Comparison of ENCODE assay signal across 19 mouse cellular contexts in the genomic region with DNA sequence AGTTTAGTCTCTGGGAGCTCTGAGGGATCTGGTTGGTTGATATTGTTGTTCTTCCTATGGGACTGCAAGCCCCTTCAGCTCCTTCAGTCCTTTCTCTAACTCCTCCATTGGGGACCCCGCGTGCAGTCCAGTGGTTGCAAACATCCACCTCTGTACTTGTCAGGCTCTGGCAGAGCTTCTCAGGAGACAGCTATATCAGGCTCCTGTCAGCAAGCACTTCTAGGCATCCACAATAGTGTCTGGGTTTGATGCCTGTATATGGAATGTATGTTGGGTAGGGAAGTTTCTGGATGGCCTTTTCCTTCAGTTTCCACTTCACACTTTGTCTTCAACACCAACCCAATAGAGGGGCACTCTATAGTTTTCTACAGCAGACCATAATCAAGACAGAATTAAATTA. TPM values are rescaled to one million over a fixed set of nuclear protein-coding genes. Genes with fewer than 3 reads are reported as not detected.
A peak's percentile ranks its signal among the peaks of the same experiment; 100 is the strongest.
DNase-seq lines count a peak whose midpoint lies in the region; ATAC-seq and TF ChIP-seq lines count a peak whose summit lies in the region.
"Not testable (repeated sequence)": the region's sequence is repeated elsewhere in the genome, so short reads cannot be mapped to it uniquely, and the experiment has no call there.
"Had no signal": no experiment of that assay in that cellular context is flagged by ENCODE, and none has a peak within 500 bp of the region (broad histone marks: within the 10 kb centered on the region; RNA-seq: fewer than 3 reads in every experiment).

No protein-coding gene starts in this region.

- not testable (repeated sequence) for H3K9ac ChIP-seq in heart, embryonic 11.5 days (ENCODE audit: low read depth, low read length); heart, embryonic 12.5 days; heart, embryonic 13.5 days; heart, embryonic 14.5 days (ENCODE audit: low read length); heart, embryonic 15.5 days; heart, embryonic 16.5 days (ENCODE audit: low read length); heart, postnatal 0 days (replicated peaks; ENCODE audit: low read depth, low read length)

- not testable (repeated sequence) for DNase-seq in heart, embryonic 10.5 days (ENCODE audit: low spot score); heart, postnatal 0 days (ENCODE audit: low spot score)

- H3K9me3 ChIP-seq in heart, embryonic 10.5 days; heart, embryonic 11.5 days (replicated peaks; ENCODE audit: control insufficient read depth, low read length); heart, embryonic 12.5 days (replicated peaks); heart, embryonic 13.5 days; heart, embryonic 14.5 days (ENCODE audit: control insufficient read depth, low read length); heart, embryonic 15.5 days (replicated peaks); heart, embryonic 16.5 days (replicated peaks; ENCODE audit: control insufficient read depth, low read length); heart, postnatal 0 days (replicated peaks; ENCODE audit: control insufficient read depth, low read length): not testable (repeated sequence)

- peak overlapping the region; percentile 59 for H3K27ac ChIP-seq in heart, embryonic 10.5 days
- not testable (repeated sequence) for H3K27ac ChIP-seq in heart, embryonic 11.5 days (ENCODE audit: low read depth, low read length)
- H3K27ac ChIP-seq in heart, embryonic 12.5 days (ENCODE audit: poor library complexity, severe bottlenecking), result peak overlapping the region; percentile 65
- H3K27ac ChIP-seq in heart, embryonic 13.5 days (replicated peaks), result peak overlapping the region; percentile 74
- H3K27ac ChIP-seq in heart, embryonic 14.5 days (replicated peaks in 1 of 2; ENCODE audit: control insufficient read depth in 1 of 2, insufficient read depth in 1 of 2, low read depth in 2 of 2, low read length in 2 of 2), result peak overlapping the region in 1 of 2 experiments; percentile 46; a peak in 1 of 4 replicates
- peak overlapping the region; percentile 68 for H3K27ac ChIP-seq in heart, embryonic 15.5 days
- H3K27ac ChIP-seq in heart, embryonic 16.5 days (ENCODE audit: low read length), result peak overlapping the region; percentile 67
- peak overlapping the region; percentile 6; the same call in 1 of the 2 replicates for H3K27ac ChIP-seq in heart, postnatal 0 days (ENCODE audit: low read depth)

- H3K4me1 ChIP-seq in heart, embryonic 10.5 days, result peaks cover 33% of the 10 kb centered on the region
- H3K4me1 ChIP-seq in heart, embryonic 11.5 days (ENCODE audit: control insufficient read depth, insufficient read depth, low read length), result peaks cover 15% of the 10 kb centered on the region
- H3K4me1 ChIP-seq in heart, embryonic 12.5 days (replicated peaks), result peaks cover 20% of the 10 kb centered on the region
- H3K4me1 ChIP-seq in heart, embryonic 13.5 days, result peaks cover 50% of the 10 kb centered on the region
- H3K4me1 ChIP-seq in heart, embryonic 14.5 days (ENCODE audit: control insufficient read depth in 2 of 2, insufficient read depth in 2 of 2, low read length in 2 of 2), result peaks cover 9 to 25% of the 10 kb centered on the region in 2 experiments
- H3K4me1 ChIP-seq in heart, embryonic 15.5 days (replicated peaks), result peaks cover 25% of the 10 kb centered on the region
- H3K4me1 ChIP-seq in heart, embryonic 16.5 days (ENCODE audit: control insufficient read depth, insufficient read depth, low read length), result peaks cover 25% of the 10 kb centered on the region
- peaks cover 39% of the 10 kb centered on the region for H3K4me1 ChIP-seq in heart, postnatal 0 days (ENCODE audit: control insufficient read depth, insufficient read depth)

- ATAC-seq in heart, embryonic 11.5 days (replicated peaks; ENCODE audit: insufficient number of reproducible peaks, low FRiP score, low TSS enrichment); heart, embryonic 13.5 days (ENCODE audit: extremely low read depth, insufficient number of reproducible peaks, low FRiP score, low TSS enrichment); heart, postnatal 0 days (ENCODE audit: insufficient read depth, low read depth): not testable (repeated sequence)
- peak; percentile 68 for ATAC-seq in heart, embryonic 12.5 days (ENCODE audit: insufficient number of reproducible peaks, low FRiP score)
- peak; percentile 50; the same call in 1 of the 2 replicates for ATAC-seq in heart, embryonic 14.5 days (ENCODE audit: insufficient number of reproducible peaks, insufficient read depth, low FRiP score, low read depth)
- 0 out of 2 replicates have a peak, but pooled peaks have one; percentile 39 for ATAC-seq in heart, embryonic 15.5 days (replicated peaks; ENCODE audit: insufficient number of reproducible peaks, insufficient read depth, low FRiP score, low read depth)
- ATAC-seq in heart, embryonic 16.5 days (replicated peaks; ENCODE audit: extremely low read depth, insufficient read depth, low FRiP score), result peak; percentile 73

- H3K4me3 ChIP-seq in heart, embryonic 10.5 days; heart, embryonic 11.5 days (ENCODE audit: low read depth, low read length); heart, embryonic 12.5 days; heart, embryonic 13.5 days; heart, embryonic 14.5 days (ENCODE audit: control insufficient read depth in 1 of 2, insufficient read depth in 1 of 2, low read depth in 1 of 2, low read length in 2 of 2); heart, embryonic 15.5 days; heart, embryonic 16.5 days (ENCODE audit: low read length); heart, postnatal 0 days (ENCODE audit: low read depth, low read length): not testable (repeated sequence)

- peak overlapping the region; percentile 24; the same call in 1 of the 2 replicates for H3K4me2 ChIP-seq in heart, embryonic 11.5 days
- H3K4me2 ChIP-seq in heart, embryonic 12.5 days, result peak overlapping the region; percentile 44
- H3K4me2 ChIP-seq in heart, embryonic 13.5 days, result peak overlapping the region; percentile 41
- peak overlapping the region; percentile 6; the same call in 1 of the 2 replicates for H3K4me2 ChIP-seq in heart, embryonic 14.5 days (ENCODE audit: low read length)
- 0 out of 2 replicates have a peak overlapping the region, but pooled peaks have one; percentile 29 for H3K4me2 ChIP-seq in heart, embryonic 15.5 days
- H3K4me2 ChIP-seq in heart, embryonic 16.5 days (ENCODE audit: low read depth, low read length), result 0 out of 2 replicates have a peak overlapping the region, but pooled peaks have one; percentile 12
- not testable (repeated sequence) for H3K4me2 ChIP-seq in heart, postnatal 0 days (ENCODE audit: low read depth, low read length)

- not testable (repeated sequence) for H3K36me3 ChIP-seq in heart, embryonic 10.5 days; heart, embryonic 11.5 days (ENCODE audit: control insufficient read depth, insufficient read depth, low read length); heart, embryonic 12.5 days; heart, embryonic 13.5 days; heart, embryonic 14.5 days (ENCODE audit: control insufficient read depth, insufficient read depth, low read length); heart, embryonic 15.5 days; heart, embryonic 16.5 days (ENCODE audit: control insufficient read depth, insufficient read depth); heart, postnatal 0 days (replicated peaks; ENCODE audit: control insufficient read depth, insufficient read depth, low read length)

- 42% methylated on average over 2 of the region's 2 CpGs for WGBS in heart, embryonic 10.5 days
- 49% methylated on average over 2 of the region's 2 CpGs for WGBS in heart, embryonic 11.5 days (ENCODE audit: insufficient replicate concordance)
- WGBS in heart, embryonic 12.5 days, result 40% methylated on average over 2 of the region's 2 CpGs
- WGBS in heart, embryonic 13.5 days, result 31% methylated on average over 2 of the region's 2 CpGs
- WGBS in heart, embryonic 14.5 days, result 19% methylated on average over 2 of the region's 2 CpGs
- 50% methylated on average over 2 of the region's 2 CpGs for WGBS in heart, embryonic 15.5 days
- WGBS in heart, embryonic 16.5 days, result 43% methylated on average over 2 of the region's 2 CpGs
- WGBS in heart, postnatal 0 days, result 41% methylated on average over 2 of the region's 2 CpGs

- not testable (repeated sequence) for H3K27me3 ChIP-seq in heart, embryonic 10.5 days (ENCODE audit: insufficient read depth, poor library complexity, severe bottlenecking); heart, embryonic 11.5 days (ENCODE audit: control insufficient read depth, insufficient read depth, low read length); heart, embryonic 12.5 days (replicated peaks); heart, embryonic 13.5 days (replicated peaks); heart, embryonic 14.5 days (ENCODE audit: control insufficient read depth, insufficient read depth, low read length); heart, embryonic 15.5 days; heart, embryonic 16.5 days (ENCODE audit: control insufficient read depth, insufficient read depth, low read length); heart, postnatal 0 days (ENCODE audit: control insufficient read depth, insufficient read depth, low read length)

- not testable (repeated sequence) for TF ChIP-seq EP300 in heart, postnatal 0 days (IDR thresholded peaks at IDR 0.05; ENCODE audit: low read depth)

- TF ChIP-seq CTCF in heart, postnatal 0 days (IDR thresholded peaks at IDR 0.05; ENCODE audit: low read depth), result not testable (repeated sequence)

RNA-seq across cellular contexts. Expression of a gene that starts 19.5 kb away (rescaled TPM):
- polyA plus RNA-seq in heart, embryonic 10.5 days (2016; fragmentation: Nextera tagmentation; extraction: Ambion mirVana), result 38.3 and 44.4 TPM in 2 replicates
- 42.6 and 56.9 TPM in 2 replicates for polyA plus RNA-seq in heart, embryonic 11.5 days (2014; fragmentation: Nextera tagmentation; extraction: Ambion mirVana)
- polyA plus RNA-seq in heart, embryonic 12.5 days (2016; fragmentation: Nextera tagmentation; extraction: Ambion mirVana), result 49.3 and 50.8 TPM in 2 replicates
- polyA plus RNA-seq in heart, embryonic 13.5 days (2015; fragmentation: Nextera tagmentation; extraction: Ambion mirVana), result 42.5 and 47.2 TPM in 2 replicates
- 57.4 and 58.2 TPM in 2 replicates for polyA plus RNA-seq in heart, embryonic 14.5 days (2014; fragmentation: Nextera tagmentation; extraction: Ambion mirVana)
- 46.8 and 54.0 TPM in 2 replicates for polyA plus RNA-seq in heart, embryonic 15.5 days (2015; fragmentation: Nextera tagmentation; extraction: Ambion mirVana)
- polyA plus RNA-seq in heart, embryonic 16.5 days (2015; fragmentation: Nextera tagmentation; extraction: Ambion mirVana), result 49.7 and 54.9 TPM in 2 replicates
- 10.9 and 45.6 TPM in 2 replicates for total RNA-seq in heart, postnatal 0 days (2014; rRNA removed; ENCODE audit: low replicate concordance)
- polyA plus RNA-seq in heart, postnatal 0 days (2015; fragmentation: Nextera tagmentation; extraction: Ambion mirVana), result 41.0 and 42.1 TPM in 2 replicates

RNA-seq across cellular contexts. Expression of a gene that starts 30.5 kb away (rescaled TPM):
- not detected in 2 replicates for polyA plus RNA-seq in heart, embryonic 10.5 days (2016; fragmentation: Nextera tagmentation; extraction: Ambion mirVana)
- not detected in 2 replicates for polyA plus RNA-seq in heart, embryonic 11.5 days (2014; fragmentation: Nextera tagmentation; extraction: Ambion mirVana)
- polyA plus RNA-seq in heart, embryonic 12.5 days (2016; fragmentation: Nextera tagmentation; extraction: Ambion mirVana), result not detected in 2 replicates
- polyA plus RNA-seq in heart, embryonic 13.5 days (2015; fragmentation: Nextera tagmentation; extraction: Ambion mirVana), result 0.05 and 0.06 TPM in 2 replicates
- 0.20 and 0.26 TPM in 2 replicates for polyA plus RNA-seq in heart, embryonic 14.5 days (2014; fragmentation: Nextera tagmentation; extraction: Ambion mirVana)
- polyA plus RNA-seq in heart, embryonic 15.5 days (2015; fragmentation: Nextera tagmentation; extraction: Ambion mirVana), result 0.28 and 0.29 TPM in 2 replicates
- polyA plus RNA-seq in heart, embryonic 16.5 days (2015; fragmentation: Nextera tagmentation; extraction: Ambion mirVana), result 0.36 and 0.37 TPM in 2 replicates
- 0.15 and 1.3 TPM in 2 replicates for total RNA-seq in heart, postnatal 0 days (2014; rRNA removed; ENCODE audit: low replicate concordance)
- polyA plus RNA-seq in heart, postnatal 0 days (2015; fragmentation: Nextera tagmentation; extraction: Ambion mirVana), result 0.29 and 0.34 TPM in 2 replicates
- total RNA-seq: adrenal gland, adult 18-20 months; adrenal gland, adult 2 months; adrenal gland, postnatal 14 days; adrenal gland, postnatal 36 days; CH12.LX; ES-E14; MEL had no signal
- polyA plus RNA-seq: activated CD4-positive, CD25-positive, alpha-beta regulatory T cell, adult 4 months; adrenal gland, adult 2 months; C2C12; CD4-positive, CD25-positive, alpha-beta regulatory T cell, adult 4 months; G1E had no signal
